Mouse (Mus musculus) midbrain, embryonic 14.5 days (tissue): ENCODE measurements around the gene Prrc2a. TPM values are rescaled to one million over a fixed set of nuclear protein-coding genes. Genes with fewer than 3 reads are reported as not detected.
"Not testable (repeated sequence)": the region's sequence is repeated elsewhere in the genome, so short reads cannot be mapped to it uniquely, and the experiment has no call there.

Source experiments
- ATAC-seq: fragments of 200-750 bp; cut with Nextera tagmentation; 2 replicates; pipeline ENCODE4 v1.8.0; 2017; ENCODE audit warnings: moderate number of reproducible peaks, moderate library complexity; ENCODE audit not compliant: low FRiP score, low TSS enrichment
- DNase-seq: peaks from one replicate; pipeline ENCODE4 v3.0.0-alpha.2; 2015
- H3K27ac ChIP-seq: fragments of 300-500 bp; sonication (generic); replicated peaks from 2 replicates; pipeline ENCODE4 v1.5.1; 2014; ENCODE audit warnings: mild to moderate bottlenecking, low read depth, low read length, moderate library complexity
- H3K27me3 ChIP-seq: fragments of 300-500 bp; sonication (generic); 2 replicates; pipeline ENCODE4 v1.6.1; 2014; ENCODE audit warnings: low read length, control low read depth, mixed read lengths; ENCODE audit not compliant: control insufficient read depth, insufficient read depth
- H3K36me3 ChIP-seq: fragments of 300-500 bp; sonication (generic); 2 replicates; pipeline ENCODE4 v1.6.1; 2014; ENCODE audit warnings: low read length, control low read depth; ENCODE audit not compliant: control insufficient read depth, insufficient read depth
- H3K4me1 ChIP-seq: fragments of 300-500 bp; sonication (generic); 2 replicates; pipeline ENCODE4 v1.6.1; 2014; ENCODE audit warnings: mild to moderate bottlenecking, antibody characterized with exemption, low read length, control low read depth; ENCODE audit not compliant: control insufficient read depth, insufficient read depth
- H3K4me2 ChIP-seq: fragments of 300-500 bp; sonication (generic); 2 replicates; pipeline ENCODE4 v1.6.1; 2014; ENCODE audit warnings: mild to moderate bottlenecking, low read length, moderate library complexity
- H3K4me3 ChIP-seq: fragments of 300-500 bp; sonication (generic); replicated peaks from 2 replicates; pipeline ENCODE4 v1.5.1; 2014; ENCODE audit warnings: low read depth, low read length
- H3K9ac ChIP-seq: fragments of 300-500 bp; sonication (generic); replicated peaks from 2 replicates; pipeline ENCODE4 v1.6.1; 2014; ENCODE audit warnings: mild to moderate bottlenecking, low read length, moderate library complexity
- H3K9me3 ChIP-seq: fragments of 300-500 bp; sonication (generic); 2 replicates; pipeline ENCODE4 v1.6.1; 2016; ENCODE audit warnings: low read length, control low read depth, mixed read lengths; ENCODE audit not compliant: control insufficient read depth
- WGBS: fragments of 180-500 bp; shearing (Covaris S2); extraction: QIAGEN DNeasy Blood & Tissue Kit; methylation state at CpG from one replicate; pipeline ENCODE4 v1.1.7; 2014; 5-methylcytosine and 5-hydroxymethylcytosine counted together
- polyA plus RNA-seq: library from polyadenylated mRNA; unstranded; fragments of >200 nt; fragmentation: Nextera tagmentation; extraction: Ambion mirVana; gene quantifications from 2 replicates; pipeline ENCODE4 v1.2.1, GENCODE M21; 2014

Gene Prrc2a
- polyA plus RNA-seq, 1 experiment from 2014 or later: 194 TPM

DNA sequence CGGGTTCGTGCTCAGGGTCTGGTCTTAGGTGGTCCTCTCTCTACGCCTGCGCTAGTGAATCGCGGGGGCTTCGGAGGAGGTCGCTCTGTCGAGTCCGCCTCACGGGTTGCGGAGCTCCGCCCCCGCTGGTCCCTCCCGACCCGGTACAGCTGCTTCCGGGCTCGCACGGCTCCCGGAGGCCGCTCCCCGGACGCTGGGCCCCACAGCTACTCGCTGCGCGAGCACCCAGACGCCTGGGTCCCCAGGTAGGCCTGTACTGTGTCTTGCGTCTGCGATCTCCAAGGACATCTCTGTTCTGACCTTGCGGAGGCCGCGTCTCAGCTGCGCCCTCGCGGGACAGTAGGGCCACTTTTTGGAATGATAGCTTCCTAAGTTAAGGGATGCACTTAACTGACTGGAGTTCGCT, 38.5 kb downstream of the Prrc2a start, which contains the start of gene D17H6S53E:
TSS of gene D17H6S53E (plus strand) at position 168 of the 406 bp plus-strand sequence.
- WGBS: under 1% methylated on average over 36 of the region's 36 CpGs
- peak within 1 kb of the TSS; percentile 74 for H3K27ac ChIP-seq
- DNase-seq (peak; percentile 83), ATAC-seq (no peak; the same call in 1 of the 2 replicates)
- H3K4me1 ChIP-seq: peaks cover 13% of the 10 kb centered on the region; the same call in 1 of the 2 replicates
- no peaks in the 10 kb centered on the region for H3K27me3 ChIP-seq
- H3K4me3 ChIP-seq: peak within 1 kb of the TSS; percentile 59
- H3K36me3 ChIP-seq: peaks cover 18% of the 10 kb centered on the region
- peak within 1 kb of the TSS; percentile 78 for H3K9ac ChIP-seq
- H3K9me3 ChIP-seq: no peaks in the 10 kb centered on the region
- H3K4me2 ChIP-seq: peak within 1 kb of the TSS; percentile 77

DNA sequence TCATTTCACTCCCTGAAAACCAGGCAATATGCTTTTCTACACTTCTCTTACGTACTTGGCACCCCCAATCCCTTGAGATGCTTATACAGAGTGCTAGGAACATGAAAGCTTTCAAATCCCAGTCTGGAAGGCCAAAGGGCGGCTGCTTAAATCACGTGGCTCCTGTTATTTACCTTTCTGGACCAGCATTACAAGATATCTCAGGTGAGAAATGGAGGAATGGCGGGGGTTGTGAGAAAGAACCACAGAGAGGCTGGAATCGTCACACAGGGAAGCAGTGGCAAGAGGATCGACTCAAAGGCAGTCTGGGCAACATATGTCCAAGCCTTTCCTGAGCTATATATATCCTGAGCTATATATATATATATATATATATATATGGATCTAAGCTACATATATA, 39.1 kb downstream of the Prrc2a start:
- peak overlapping the region; percentile 77 for H3K4me2 ChIP-seq
- peak overlapping the region; percentile 78 for H3K9ac ChIP-seq
- no peaks in the 10 kb centered on the region for H3K27me3 ChIP-seq
- H3K4me3 ChIP-seq: peak overlapping the region; percentile 59
- 42% methylated on average over 6 of the region's 6 CpGs for WGBS
- no peak for DNase-seq
- H3K9me3 ChIP-seq: no peaks in the 10 kb centered on the region
- peak overlapping the region; percentile 74; the same call in 1 of the 2 replicates for H3K27ac ChIP-seq
- no peak for ATAC-seq
- peaks cover 13% of the 10 kb centered on the region; the same call in 1 of the 2 replicates for H3K4me1 ChIP-seq
- H3K36me3 ChIP-seq: peaks cover 18% of the 10 kb centered on the region

- Histone ChIP-seq H3K4me3 (no peak overlapping the region), H3K27ac (no peak overlapping the region), H3K4me2 (no peak overlapping the region), H3K9ac (no peak overlapping the region), H3K27me3 (no peaks in the 10 kb centered on the region), H3K36me3 (peaks cover 14% of the 10 kb centered on the region), H3K9me3 (no peaks in the 10 kb centered on the region), H3K4me1 (peaks cover 18% of the 10 kb centered on the region)
- DNase-seq (no peak), ATAC-seq (no peak)
- 94% methylated on average over 1 of the region's 1 CpGs for WGBS
Measured at GRCm38 (mm10) chr17:35125081-35125480, 39.6 kb downstream of the Prrc2a start.

- H3K27ac ChIP-seq, H3K4me2 ChIP-seq, ATAC-seq, H3K9ac ChIP-seq, H3K4me3 ChIP-seq, H3K9me3 ChIP-seq, H3K27me3 ChIP-seq, DNase-seq: not testable (repeated sequence)
- Histone ChIP-seq H3K4me1 (peaks cover 19% of the 10 kb centered on the region), H3K36me3 (peaks cover 16% of the 10 kb centered on the region; the same call in 1 of the 2 replicates)
- 95% methylated on average over 12 of the region's 12 CpGs for WGBS
Measured at GRCm38 (mm10) chr17:35124261-35124896, 40.3 kb downstream of the Prrc2a start.

DNA sequence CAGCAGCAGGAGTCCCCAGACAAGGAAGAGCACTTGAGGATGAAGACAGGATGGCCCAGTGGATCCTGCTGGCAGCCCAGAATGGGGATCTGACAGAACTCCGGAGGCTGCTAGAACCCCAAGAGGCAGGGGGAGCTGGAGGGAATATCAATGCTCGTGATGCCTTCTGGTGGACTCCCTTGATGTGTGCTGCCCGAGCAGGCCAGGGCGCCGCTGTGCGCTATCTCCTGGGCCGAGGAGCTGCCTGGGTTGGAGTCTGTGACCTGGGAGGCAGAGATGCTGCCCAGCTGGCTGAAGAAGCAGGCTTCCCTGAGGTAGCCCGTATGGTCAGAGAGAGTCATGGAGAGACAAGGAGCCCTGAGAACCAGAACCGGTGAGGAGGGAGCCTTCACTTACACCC, 41.4 kb downstream of the Prrc2a start:
- not testable (repeated sequence) for H3K9me3 ChIP-seq, H3K27me3 ChIP-seq, H3K4me2 ChIP-seq, DNase-seq, H3K27ac ChIP-seq, H3K4me3 ChIP-seq, ATAC-seq, H3K9ac ChIP-seq
- Histone ChIP-seq H3K4me1 (peaks cover 19% of the 10 kb centered on the region), H3K36me3 (peaks cover 25% of the 10 kb centered on the region)
- 89% methylated on average over 9 of the region's 9 CpGs for WGBS

GRCm38 (mm10) chr17:35121871-35122303, 42.8 kb downstream of the Prrc2a start, which contains the start of gene Csnk2b:
TSS of gene Csnk2b (minus strand) at chr17:35122053.
- peak within 1 kb of the TSS; percentile 96 for H3K4me3 ChIP-seq
- peaks cover 39% of the 10 kb centered on the region for H3K36me3 ChIP-seq
- H3K27ac ChIP-seq: peak within 1 kb of the TSS; percentile 90
- under 1% methylated on average over 19 of the region's 19 CpGs for WGBS
- peak within 1 kb of the TSS; percentile 90 for H3K9ac ChIP-seq
- peaks cover 16% of the 10 kb centered on the region for H3K4me1 ChIP-seq
- DNase-seq (peak; percentile 89), ATAC-seq (peak; percentile 46; the same call in 1 of the 2 replicates)
- peak within 1 kb of the TSS; percentile 96 for H3K4me2 ChIP-seq
- H3K9me3 ChIP-seq: no peaks in the 10 kb centered on the region
- H3K27me3 ChIP-seq: no peaks in the 10 kb centered on the region

- H3K4me3 ChIP-seq: peak within 1 kb of the TSS; percentile 96
- peak within 1 kb of the TSS; percentile 96 for H3K4me2 ChIP-seq
- H3K4me1 ChIP-seq: peaks cover 11% of the 10 kb centered on the region
- peak within 1 kb of the TSS; percentile 90 for H3K27ac ChIP-seq
- H3K9me3 ChIP-seq: no peaks in the 10 kb centered on the region
- peak within 1 kb of the TSS; percentile 90 for H3K9ac ChIP-seq
- H3K27me3 ChIP-seq: no peaks in the 10 kb centered on the region
- H3K36me3 ChIP-seq: peaks cover 43% of the 10 kb centered on the region
- WGBS: 0% methylated on average over 50 of the region's 50 CpGs
- ATAC-seq (peak; percentile 93), DNase-seq (peak; percentile 100)
Measured at GRCm38 (mm10) chr17:35121143-35121799, 43.4 kb downstream of the Prrc2a start, which contains the start of gene Gpank1. TSS of gene Gpank1 (plus strand) at chr17:35121455.

DNA sequence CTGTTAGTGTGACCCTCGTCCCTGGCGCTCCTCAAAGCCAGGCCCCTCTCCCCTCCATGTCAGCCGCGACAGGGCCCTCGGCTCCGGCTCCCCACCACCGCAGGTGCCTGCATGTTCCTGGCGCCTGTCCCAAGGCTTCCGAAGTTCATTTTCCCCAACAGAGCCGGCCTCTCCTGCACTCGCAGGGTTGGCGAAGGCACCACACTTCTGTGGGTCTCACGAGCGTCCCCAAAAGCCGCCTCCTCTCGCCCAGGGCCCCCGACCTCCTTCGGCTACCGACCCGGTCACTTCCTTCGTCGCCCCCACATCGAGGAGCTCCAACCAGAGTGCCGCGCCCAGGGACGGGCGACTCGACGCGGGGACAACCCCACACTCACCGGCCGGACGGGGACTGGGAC, 44.0 kb downstream of the Prrc2a start:
- peaks cover 48% of the 10 kb centered on the region for H3K36me3 ChIP-seq
- WGBS: 0% methylated on average over 33 of the region's 33 CpGs
- DNase-seq: no peak

More for the DNA sequence above, 44.0 kb downstream of the Prrc2a start:
- peak overlapping the region; percentile 52 for H3K27ac ChIP-seq
- peak overlapping the region; percentile 96 for H3K4me2 ChIP-seq
- no peaks in the 10 kb centered on the region for H3K9me3 ChIP-seq
- H3K4me3 ChIP-seq: peak overlapping the region; percentile 96
- peak overlapping the region; percentile 90 for H3K9ac ChIP-seq
- H3K4me1 ChIP-seq: peaks cover 11% of the 10 kb centered on the region
- ATAC-seq: no peak; the same call in 1 of the 2 replicates
- no peaks in the 10 kb centered on the region for H3K27me3 ChIP-seq
